Comparison of ENCODE assay signal across 8 mouse cellular contexts in the genomic region with DNA sequence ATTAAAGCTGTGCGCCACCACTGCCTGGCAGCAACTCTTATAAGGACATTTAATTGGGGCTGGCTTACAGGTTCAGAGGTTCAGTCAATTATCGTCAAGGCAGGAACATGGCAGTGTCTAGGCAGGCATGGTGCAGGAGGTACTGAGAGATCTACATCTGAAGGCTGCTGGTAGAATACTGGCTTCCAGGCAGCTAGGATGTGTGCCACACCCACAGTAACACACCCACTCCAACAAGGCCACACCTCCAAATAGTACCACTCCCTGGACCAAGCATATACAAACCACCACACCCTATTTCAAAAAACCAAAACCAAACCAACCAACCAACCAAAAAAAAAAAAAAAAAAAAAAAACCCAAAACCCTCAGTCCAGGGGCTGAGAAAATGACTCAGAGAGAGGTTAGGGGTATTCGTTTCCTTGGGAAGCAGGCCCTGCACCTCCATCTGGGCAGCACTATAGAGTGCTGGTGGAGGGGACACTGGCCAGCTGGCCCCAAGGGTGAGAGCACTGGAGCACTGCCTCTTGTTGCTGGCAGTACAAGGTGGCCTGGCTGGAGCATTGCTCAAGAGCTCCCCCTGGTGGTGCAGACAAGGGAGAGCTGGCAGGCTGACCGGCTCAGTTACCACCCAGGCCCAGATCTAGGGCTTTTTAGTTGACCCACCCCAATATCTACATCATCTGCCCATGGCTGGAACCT. TPM values are rescaled to one million over a fixed set of nuclear protein-coding genes. Genes with fewer than 3 reads are reported as not detected.
A peak's percentile ranks its signal among the peaks of the same experiment; 100 is the strongest.
DNase-seq lines count a peak whose midpoint lies in the region; ATAC-seq and TF ChIP-seq lines count a peak whose summit lies in the region.

No protein-coding gene starts in this region.

- DNase-seq in adrenal gland, postnatal 10 days = peak; percentile 81
- peak; percentile 85 for DNase-seq in embryonic facial prominence, embryonic 10.5 days (ENCODE audit: low spot score)
- peak; percentile 61 to 66 for DNase-seq in heart, adult 18-20 months
- DNase-seq in spleen, postnatal 4 days (ENCODE audit: low spot score in 2 of 2) = peak; percentile 67 to 90

- no peak overlapping the region for H3K4me3 ChIP-seq in C2C12 (ENCODE audit: insufficient read depth, poor library complexity, severe bottlenecking)
- H3K4me3 ChIP-seq in embryonic facial prominence, embryonic 10.5 days = no peak overlapping the region
- H3K4me3 ChIP-seq in intestine, postnatal 0 days (ENCODE audit: low read depth, low read length) = no peak overlapping the region
- H3K4me3 ChIP-seq in limb, embryonic 13.5 days = no peak overlapping the region
- H3K4me3 ChIP-seq in midbrain, embryonic 16.5 days (ENCODE audit: low read depth, low read length) = no peak overlapping the region

- no peaks in the 10 kb centered on the region for H3K4me1 ChIP-seq in embryonic facial prominence, embryonic 10.5 days
- no peaks in the 10 kb centered on the region for H3K4me1 ChIP-seq in intestine, postnatal 0 days (replicated peaks; ENCODE audit: control insufficient read depth, insufficient read depth, low read length)
- H3K4me1 ChIP-seq in limb, embryonic 13.5 days = no peaks in the 10 kb centered on the region
- no peaks in the 10 kb centered on the region for H3K4me1 ChIP-seq in midbrain, embryonic 16.5 days (ENCODE audit: control insufficient read depth, insufficient read depth, low read length)

- H3K79me3 ChIP-seq in C2C12 (ENCODE audit: low read depth) = no peaks in the 10 kb centered on the region

- H3ac ChIP-seq in C2C12 (ENCODE audit: control insufficient read depth, insufficient read length, low read depth) = no peak overlapping the region

- no peaks in the 10 kb centered on the region for H3K36me3 ChIP-seq in C2C12 (ENCODE audit: control insufficient read depth, insufficient read depth)
- H3K36me3 ChIP-seq in embryonic facial prominence, embryonic 10.5 days (replicated peaks) = no peaks in the 10 kb centered on the region
- no peaks in the 10 kb centered on the region for H3K36me3 ChIP-seq in intestine, postnatal 0 days (ENCODE audit: control insufficient read depth, insufficient read depth)
- H3K36me3 ChIP-seq in limb, embryonic 13.5 days = no peaks in the 10 kb centered on the region
- H3K36me3 ChIP-seq in midbrain, embryonic 16.5 days (ENCODE audit: control insufficient read depth, insufficient read depth, low read length) = no peaks in the 10 kb centered on the region

- H3K27me3 ChIP-seq in C2C12 (ENCODE audit: control insufficient read depth, insufficient read depth, insufficient read length) = peaks cover 8% of the 10 kb centered on the region
- no peaks in the 10 kb centered on the region for H3K27me3 ChIP-seq in embryonic facial prominence, embryonic 10.5 days (replicated peaks; ENCODE audit: low read depth, poor library complexity, severe bottlenecking)
- no peaks in the 10 kb centered on the region for H3K27me3 ChIP-seq in intestine, postnatal 0 days (replicated peaks; ENCODE audit: control insufficient read depth, insufficient read depth, low read length)
- no peaks in the 10 kb centered on the region for H3K27me3 ChIP-seq in limb, embryonic 13.5 days
- no peaks in the 10 kb centered on the region for H3K27me3 ChIP-seq in midbrain, embryonic 16.5 days (ENCODE audit: control insufficient read depth, insufficient read depth, low read depth, low read length)

- peak; percentile 42; the same call in 1 of the 2 replicates for ATAC-seq in intestine, postnatal 0 days
- peak; percentile 39 for ATAC-seq in limb, embryonic 13.5 days (ENCODE audit: low FRiP score, low read depth)
- peak; percentile 51; the same call in 1 of the 2 replicates for ATAC-seq in midbrain, embryonic 16.5 days

- peak; percentile 90 for TF ChIP-seq CTCF in C2C12 (IDR thresholded peaks at IDR 0.05; ENCODE audit: control insufficient read depth, insufficient read depth, insufficient read length)
- peak; percentile 97 for TF ChIP-seq CTCF in intestine, postnatal 0 days (IDR thresholded peaks at IDR 0.05; ENCODE audit: low read depth)

- 54% methylated on average over 4 of the region's 4 CpGs for WGBS in embryonic facial prominence, embryonic 10.5 days
- WGBS in intestine, postnatal 0 days = 45% methylated on average over 4 of the region's 4 CpGs
- 45% methylated on average over 4 of the region's 4 CpGs for WGBS in limb, embryonic 13.5 days
- 51% methylated on average over 4 of the region's 4 CpGs for WGBS in midbrain, embryonic 16.5 days

- no peak overlapping the region for H3K4me2 ChIP-seq in intestine, postnatal 0 days (replicated peaks; ENCODE audit: low read depth)
- H3K4me2 ChIP-seq in limb, embryonic 13.5 days (replicated peaks) = no peak overlapping the region
- H3K4me2 ChIP-seq in midbrain, embryonic 16.5 days (ENCODE audit: low read length) = no peak overlapping the region

- no peak overlapping the region for H3K27ac ChIP-seq in embryonic facial prominence, embryonic 10.5 days (replicated peaks)
- H3K27ac ChIP-seq in intestine, postnatal 0 days (ENCODE audit: low read depth, low read length) = no peak overlapping the region
- no peak overlapping the region for H3K27ac ChIP-seq in limb, embryonic 13.5 days
- H3K27ac ChIP-seq in midbrain, embryonic 16.5 days (ENCODE audit: low read length) = no peak overlapping the region

- H3K9ac ChIP-seq in intestine, postnatal 0 days (ENCODE audit: low read depth, low read length) = no peak overlapping the region
- no peak overlapping the region for H3K9ac ChIP-seq in limb, embryonic 13.5 days
- H3K9ac ChIP-seq in midbrain, embryonic 16.5 days (ENCODE audit: low read depth, low read length) = no peak overlapping the region

- no peaks in the 10 kb centered on the region for H3K9me3 ChIP-seq in embryonic facial prominence, embryonic 10.5 days
- no peaks in the 10 kb centered on the region for H3K9me3 ChIP-seq in intestine, postnatal 0 days (ENCODE audit: control insufficient read depth)
- no peaks in the 10 kb centered on the region for H3K9me3 ChIP-seq in limb, embryonic 13.5 days
- H3K9me3 ChIP-seq in midbrain, embryonic 16.5 days (replicated peaks; ENCODE audit: control insufficient read depth, low read length, poor library complexity, severe bottlenecking) = no peaks in the 10 kb centered on the region

- no peaks in the 10 kb centered on the region for H3K79me2 ChIP-seq in C2C12 (ENCODE audit: control insufficient read depth, insufficient read depth)

TF ChIP-seq in C2C12, 6 proteins besides CTCF, POLR2A, EP300 and RAD21:
- TF ChIP-seq MYOD1 (IDR thresholded peaks at IDR 0.05; ENCODE audit: control insufficient read depth, insufficient read length, low read depth) (no peak), FOSL1 (IDR thresholded peaks at IDR 0.05; ENCODE audit: insufficient read depth, low read length, poor library complexity, severe bottlenecking) (no peak), USF1 (IDR thresholded peaks at IDR 0.05; ENCODE audit: low read depth) (no peak), MYOG (IDR thresholded peaks at IDR 0.05; ENCODE audit: control insufficient read depth, extremely low read depth, insufficient read length) (no peak), CEBPB (IDR thresholded peaks at IDR 0.05; ENCODE audit: low read depth) (no peak), MAX (IDR thresholded peaks at IDR 0.05) (no peak)

RNA-seq across cellular contexts. Expression of a gene that starts 39.6 kb away (rescaled TPM):
- polyA plus RNA-seq in C2C12 (2012; fragmentation: generic; extraction: Trizol) = 35.0 TPM
- 10 to 100 TPM; 56.7 to 56.9 TPM for total RNA-seq in adrenal gland, postnatal 10 days (2021)
- 91.4 and 99.3 TPM in 2 replicates for polyA plus RNA-seq in embryonic facial prominence, embryonic 10.5 days (2016; fragmentation: Nextera tagmentation; extraction: Ambion mirVana)
- 10 to 100 TPM; 25.1 to 28.1 TPM for total RNA-seq in heart, adult 18-20 months (2021)
- polyA plus RNA-seq in intestine, postnatal 0 days (2015; fragmentation: Nextera tagmentation; extraction: Ambion mirVana) = 58.1 and 59.9 TPM in 2 replicates
- 84.5 and 85.5 TPM in 2 replicates for polyA plus RNA-seq in limb, embryonic 13.5 days (2015; fragmentation: Nextera tagmentation; extraction: Ambion mirVana)
- polyA plus RNA-seq in midbrain, embryonic 16.5 days (2015; fragmentation: Nextera tagmentation; extraction: Ambion mirVana) = 82.5 and 82.7 TPM in 2 replicates

RNA-seq across cellular contexts. Expression of a gene that starts 42.2 kb away (rescaled TPM):
- polyA plus RNA-seq in C2C12 (2012; fragmentation: generic; extraction: Trizol) = not detected
- 1 to 10 TPM in 1 of 2 experiments, under 1 TPM in 1; 0.78 to 1.2 TPM for total RNA-seq in adrenal gland, postnatal 10 days (2021)
- 0.44 and 1.2 TPM in 2 replicates for polyA plus RNA-seq in embryonic facial prominence, embryonic 10.5 days (2016; fragmentation: Nextera tagmentation; extraction: Ambion mirVana)
- under 1 TPM; 0.22 to 0.90 TPM for total RNA-seq in heart, adult 18-20 months (2021)
- polyA plus RNA-seq in intestine, postnatal 0 days (2015; fragmentation: Nextera tagmentation; extraction: Ambion mirVana) = 0.86 and 1.5 TPM in 2 replicates
- polyA plus RNA-seq in limb, embryonic 13.5 days (2015; fragmentation: Nextera tagmentation; extraction: Ambion mirVana) = 0.80 and 1.0 TPM in 2 replicates
- polyA plus RNA-seq in midbrain, embryonic 16.5 days (2015; fragmentation: Nextera tagmentation; extraction: Ambion mirVana) = 3.6 TPM in 2 replicates

RNA-seq across cellular contexts. Expression of a gene that starts 47.1 kb away (rescaled TPM):
- polyA plus RNA-seq in C2C12 (2012; fragmentation: generic; extraction: Trizol) = 0.25 TPM
- total RNA-seq in adrenal gland, postnatal 10 days (2021) = not detected
- polyA plus RNA-seq in embryonic facial prominence, embryonic 10.5 days (2016; fragmentation: Nextera tagmentation; extraction: Ambion mirVana) = 0.85 and 1.0 TPM in 2 replicates
- not detected for total RNA-seq in heart, adult 18-20 months (2021)
- 0.26 TPM in 1 of 2 replicates, not detected in the other for polyA plus RNA-seq in intestine, postnatal 0 days (2015; fragmentation: Nextera tagmentation; extraction: Ambion mirVana)
- 0.89 and 1.1 TPM in 2 replicates for polyA plus RNA-seq in limb, embryonic 13.5 days (2015; fragmentation: Nextera tagmentation; extraction: Ambion mirVana)
- polyA plus RNA-seq in midbrain, embryonic 16.5 days (2015; fragmentation: Nextera tagmentation; extraction: Ambion mirVana) = 1.4 and 1.8 TPM in 2 replicates

RNA-seq across cellular contexts. Expression of a gene that starts 51.4 kb away (rescaled TPM):
- polyA plus RNA-seq in C2C12 (2012; fragmentation: generic; extraction: Trizol) = not detected
- total RNA-seq in adrenal gland, postnatal 10 days (2021) = not detected
- polyA plus RNA-seq in embryonic facial prominence, embryonic 10.5 days (2016; fragmentation: Nextera tagmentation; extraction: Ambion mirVana) = not detected in 2 replicates
- not detected for total RNA-seq in heart, adult 18-20 months (2021)
- not detected in 2 replicates for polyA plus RNA-seq in intestine, postnatal 0 days (2015; fragmentation: Nextera tagmentation; extraction: Ambion mirVana)
- polyA plus RNA-seq in limb, embryonic 13.5 days (2015; fragmentation: Nextera tagmentation; extraction: Ambion mirVana) = not detected in 2 replicates
- polyA plus RNA-seq in midbrain, embryonic 16.5 days (2015; fragmentation: Nextera tagmentation; extraction: Ambion mirVana) = not detected in 2 replicates
